ENCODE assay signal across 40 mouse cellular contexts in genomic region chrX:86245950-86246349, GRCm38 (mm10). TPM values are rescaled to one million over a fixed set of nuclear protein-coding genes. Genes with fewer than 3 reads are reported as not detected.
"Had no signal": no experiment of that assay in that cellular context is flagged by ENCODE, and none has a peak within 500 bp of the region (broad histone marks: within the 10 kb centered on the region; RNA-seq: fewer than 3 reads in every experiment).

No protein-coding gene starts in this region.

RNA-seq across cellular contexts. Expression of gene Nr0b1, which starts 54.4 kb away (rescaled TPM):
- total RNA-seq: heart, postnatal 10 days; heart, postnatal 14 days; heart, postnatal 25 days; heart, postnatal 36 days; heart, postnatal 4 days; hematopoietic stem cell, adult 5-6 weeks; layer of hippocampus, adult 18-20 months; layer of hippocampus, adult 2 months; layer of hippocampus, adult 8-10 months; layer of hippocampus, postnatal 14 days; layer of hippocampus, postnatal 25 days; layer of hippocampus, postnatal 36 days; left cerebral cortex, adult 18-20 months; left cerebral cortex, adult 2 months; left cerebral cortex, adult 8-10 months had no signal
- polyA plus RNA-seq: heart, embryonic 12.5 days; heart, embryonic 13.5 days; heart, embryonic 14.5 days; heart, embryonic 15.5 days; heart, embryonic 16.5 days; heart, postnatal 0 days; inflammation-experienced regulatory T-cells, adult 6 months; intestine, embryonic 14.5 days; large intestine, adult 2 months had no signal

RNA-seq across cellular contexts. Expression of gene Mageb4, which starts 58.9 kb away (rescaled TPM):
- total RNA-seq: heart, postnatal 10 days; heart, postnatal 14 days; heart, postnatal 25 days; heart, postnatal 36 days; heart, postnatal 4 days; hematopoietic stem cell, adult 5-6 weeks; layer of hippocampus, adult 18-20 months; layer of hippocampus, adult 2 months; layer of hippocampus, adult 8-10 months; layer of hippocampus, postnatal 10 days; layer of hippocampus, postnatal 14 days; layer of hippocampus, postnatal 25 days; layer of hippocampus, postnatal 36 days; left cerebral cortex, adult 18-20 months; left cerebral cortex, adult 2 months; left cerebral cortex, adult 8-10 months had no signal
- polyA plus RNA-seq: heart, embryonic 12.5 days; heart, embryonic 13.5 days; heart, embryonic 14.5 days; heart, embryonic 15.5 days; heart, embryonic 16.5 days; heart, postnatal 0 days; hindbrain, embryonic 10.5 days; hindbrain, embryonic 11.5 days; hindbrain, embryonic 12.5 days; hindbrain, embryonic 13.5 days; hindbrain, embryonic 14.5 days; hindbrain, embryonic 15.5 days; hindbrain, embryonic 16.5 days; inflammation-experienced regulatory T-cells, adult 6 months; intestine, embryonic 14.5 days; intestine, embryonic 15.5 days; intestine, embryonic 16.5 days; intestine, postnatal 0 days; kidney, adult 2 months; kidney, embryonic 14.5 days; kidney, embryonic 15.5 days; kidney, embryonic 16.5 days; kidney, postnatal 0 days; large intestine, adult 2 months had no signal
